Mouse (Mus musculus): ENCODE results near the gene Trim17. TPM values are rescaled to one million over a fixed set of nuclear protein-coding genes. Genes with fewer than 3 reads are reported as not detected.

Trim17 gene
- polyA plus RNA-seq, 1 experiment from 2014 or later = 0.60 TPM

- peaks cover 26% of the 10 kb centered on the region for H3K4me1 ChIP-seq
- 4% methylated on average over 40 of the region's 40 CpGs for WGBS
- peaks cover 10% of the 10 kb centered on the region for H3K36me3 ChIP-seq
- no peaks in the 10 kb centered on the region for H3K9me3 ChIP-seq
- peak overlapping the region; percentile 89 for H3K4me2 ChIP-seq
- 0 out of 2 replicates have a peak overlapping the region, but pooled peaks have one; percentile 27 for H3K27ac ChIP-seq
- peak overlapping the region; percentile 26; the same call in 1 of the 2 replicates for H3K9ac ChIP-seq
- peaks cover 36% of the 10 kb centered on the region for H3K27me3 ChIP-seq
- peak; percentile 62 for ATAC-seq (ENCODE audit: insufficient number of reproducible peaks, low FRiP score, low TSS enrichment, low read depth)
- peak overlapping the region; percentile 49 for H3K4me3 ChIP-seq
These were observed 5.5 kb downstream of the Trim17 start for GRCm38 (mm10) chr11:58959921-58960465.

- H3K27ac ChIP-seq = no peak overlapping the region
- 56% methylated on average over 50 of the region's 50 CpGs for WGBS
- H3K9ac ChIP-seq = no peak overlapping the region
- H3K4me1 ChIP-seq = peaks cover 21% of the 10 kb centered on the region
- H3K36me3 ChIP-seq = peaks cover 10% of the 10 kb centered on the region
- H3K4me3 ChIP-seq = no peak overlapping the region
- no peak for ATAC-seq (ENCODE audit: insufficient number of reproducible peaks, low FRiP score, low TSS enrichment, low read depth)
- H3K9me3 ChIP-seq = no peaks in the 10 kb centered on the region
- H3K27me3 ChIP-seq = peaks cover 36% of the 10 kb centered on the region
- no peak overlapping the region for H3K4me2 ChIP-seq
These were observed 7.1 kb downstream of the Trim17 start for GRCm38 (mm10) chr11:58961364-58962177.

- no peak for ATAC-seq (ENCODE audit: insufficient number of reproducible peaks, low FRiP score, low TSS enrichment, low read depth)
- Histone ChIP-seq H3K27ac (no peak overlapping the region), H3K9me3 (no peaks in the 10 kb centered on the region), H3K27me3 (peaks cover 36% of the 10 kb centered on the region), H3K4me2 (no peak overlapping the region), H3K4me1 (peaks cover 10% of the 10 kb centered on the region), H3K9ac (no peak overlapping the region), H3K36me3 (peaks cover 6% of the 10 kb centered on the region), H3K4me3 (no peak overlapping the region)
- 36% methylated on average over 17 of the region's 17 CpGs for WGBS
These were observed 9.1 kb downstream of the Trim17 start for GRCm38 (mm10) chr11:58963543-58963942.

GRCm38 (mm10) chr11:58964216-58964615 is 9.7 kb downstream of the Trim17 start:
- Histone ChIP-seq H3K9me3 (no peaks in the 10 kb centered on the region), H3K4me1 (peaks cover 10% of the 10 kb centered on the region), H3K9ac (no peak overlapping the region), H3K27me3 (peaks cover 36% of the 10 kb centered on the region), H3K27ac (no peak overlapping the region), H3K36me3 (peaks cover 6% of the 10 kb centered on the region), H3K4me2 (no peak overlapping the region), H3K4me3 (no peak overlapping the region)
- 82% methylated on average over 7 of the region's 7 CpGs for WGBS
- no peak for ATAC-seq (ENCODE audit: insufficient number of reproducible peaks, low FRiP score, low TSS enrichment, low read depth)

- Histone ChIP-seq H3K4me3 (no peak overlapping the region), H3K4me2 (no peak overlapping the region), H3K36me3 (peaks cover 13% of the 10 kb centered on the region), H3K9me3 (no peaks in the 10 kb centered on the region), H3K27me3 (peaks cover 36% of the 10 kb centered on the region), H3K27ac (no peak overlapping the region), H3K4me1 (peaks cover 1% of the 10 kb centered on the region; the same call in 1 of the 2 replicates), H3K9ac (no peak overlapping the region)
- 47% methylated on average over 12 of the region's 12 CpGs for WGBS
- ATAC-seq (ENCODE audit: insufficient number of reproducible peaks, low FRiP score, low TSS enrichment, low read depth) = no peak
These were observed 10.7 kb downstream of the Trim17 start for GRCm38 (mm10) chr11:58965001-58965760.

- H3K9me3 ChIP-seq = no peaks in the 10 kb centered on the region
- peaks cover 22% of the 10 kb centered on the region for H3K27me3 ChIP-seq
- 98% methylated on average over 1 of the region's 1 CpGs for WGBS
- no peak overlapping the region for H3K4me3 ChIP-seq
- H3K9ac ChIP-seq = no peak overlapping the region
- peaks cover 26% of the 10 kb centered on the region for H3K36me3 ChIP-seq
- no peak overlapping the region for H3K4me2 ChIP-seq
- no peak for ATAC-seq (ENCODE audit: insufficient number of reproducible peaks, low FRiP score, low TSS enrichment, low read depth)
- H3K27ac ChIP-seq = no peak overlapping the region
- H3K4me1 ChIP-seq = no peaks in the 10 kb centered on the region
These were observed 12.9 kb downstream of the Trim17 start for GRCm38 (mm10) chr11:58967346-58967745.

GRCm38 (mm10) chr11:58968551-58968950 is 14.1 kb downstream of the Trim17 start:
- Histone ChIP-seq H3K9me3 (no peaks in the 10 kb centered on the region), H3K9ac (no peak overlapping the region), H3K27ac (no peak overlapping the region), H3K4me3 (no peak overlapping the region), H3K27me3 (peaks cover 13% of the 10 kb centered on the region), H3K4me2 (no peak overlapping the region), H3K4me1 (no peaks in the 10 kb centered on the region), H3K36me3 (peaks cover 29% of the 10 kb centered on the region)
- 83% methylated on average over 7 of the region's 7 CpGs for WGBS
- ATAC-seq (ENCODE audit: insufficient number of reproducible peaks, low FRiP score, low TSS enrichment, low read depth) = no peak

GRCm38 (mm10) chr11:58969027-58969426 is 14.5 kb downstream of the Trim17 start:
- H3K4me2 ChIP-seq = no peak overlapping the region
- no peak overlapping the region for H3K4me3 ChIP-seq
- no peak overlapping the region for H3K9ac ChIP-seq
- H3K27me3 ChIP-seq = peaks cover 8% of the 10 kb centered on the region
- no peak overlapping the region for H3K27ac ChIP-seq
- ATAC-seq (ENCODE audit: insufficient number of reproducible peaks, low FRiP score, low TSS enrichment, low read depth) = no peak
- no peaks in the 10 kb centered on the region for H3K9me3 ChIP-seq
- 85% methylated on average over 8 of the region's 8 CpGs for WGBS
- peaks cover 29% of the 10 kb centered on the region for H3K36me3 ChIP-seq
- H3K4me1 ChIP-seq = no peaks in the 10 kb centered on the region

GRCm38 (mm10) chr11:58969659-58970058 is 15.2 kb downstream of the Trim17 start:
- no peak overlapping the region for H3K27ac ChIP-seq
- peaks cover 3% of the 10 kb centered on the region; the same call in 1 of the 2 replicates for H3K27me3 ChIP-seq
- H3K9ac ChIP-seq = no peak overlapping the region
- no peaks in the 10 kb centered on the region for H3K4me1 ChIP-seq
- no peak overlapping the region for H3K4me3 ChIP-seq
- no peaks in the 10 kb centered on the region for H3K9me3 ChIP-seq
- WGBS = 75% methylated on average over 6 of the region's 6 CpGs
- ATAC-seq (ENCODE audit: insufficient number of reproducible peaks, low FRiP score, low TSS enrichment, low read depth) = no peak
- peaks cover 33% of the 10 kb centered on the region for H3K36me3 ChIP-seq
- H3K4me2 ChIP-seq = no peak overlapping the region

- H3K4me3 ChIP-seq = no peak overlapping the region
- H3K36me3 ChIP-seq = peaks cover 35% of the 10 kb centered on the region
- H3K9me3 ChIP-seq = no peaks in the 10 kb centered on the region
- ATAC-seq (ENCODE audit: insufficient number of reproducible peaks, low FRiP score, low TSS enrichment, low read depth) = peak; percentile 53
- no peaks in the 10 kb centered on the region for H3K27me3 ChIP-seq
- H3K4me1 ChIP-seq = no peaks in the 10 kb centered on the region
- no peak overlapping the region for H3K27ac ChIP-seq
- H3K9ac ChIP-seq = no peak overlapping the region
- 87% methylated on average over 21 of the region's 21 CpGs for WGBS
- no peak overlapping the region for H3K4me2 ChIP-seq
These were observed 16.5 kb downstream of the Trim17 start for GRCm38 (mm10) chr11:58970831-58971530.

- Histone ChIP-seq H3K27ac (no peak overlapping the region), H3K9ac (no peak overlapping the region), H3K4me3 (no peak overlapping the region), H3K4me1 (peaks cover under 1% of the 10 kb centered on the region; the same call in 1 of the 2 replicates), H3K36me3 (peaks cover 35% of the 10 kb centered on the region), H3K9me3 (no peaks in the 10 kb centered on the region), H3K27me3 (no peaks in the 10 kb centered on the region), H3K4me2 (no peak overlapping the region)
- no peak for ATAC-seq (ENCODE audit: insufficient number of reproducible peaks, low FRiP score, low TSS enrichment, low read depth)
- 95% methylated on average over 3 of the region's 3 CpGs for WGBS
These were observed 17.3 kb downstream of the Trim17 start for GRCm38 (mm10) chr11:58971796-58972195.
